Mouse (Mus musculus) midbrain, embryonic 13.5 days (tissue): Measurements from ENCODE around the gene Cdk12. TPM values are rescaled to one million over a fixed set of nuclear protein-coding genes. Genes with fewer than 3 reads are reported as not detected.
A peak's percentile ranks its signal among the peaks of the same experiment; 100 is the strongest.

Experiments
- ATAC-seq: fragments of 200-750 bp; cut with Nextera tagmentation; 2 replicates; pipeline ENCODE4 v1.8.0; 2017; ENCODE audit warnings: mild to moderate bottlenecking, moderate TSS enrichment, moderate library complexity
- H3K27ac ChIP-seq: fragments of 300-500 bp; sonication (generic); 2 replicates; pipeline ENCODE4 v1.5.1; 2015; ENCODE audit warnings: inconsistent platforms, mild to moderate bottlenecking, moderate library complexity
- H3K27me3 ChIP-seq: fragments of 300-500 bp; sonication (generic); 2 replicates; pipeline ENCODE4 v1.6.1; 2015; ENCODE audit warnings: mild to moderate bottlenecking, inconsistent platforms
- H3K36me3 ChIP-seq: fragments of 300-500 bp; sonication (generic); 2 replicates; pipeline ENCODE4 v1.6.1; 2015; ENCODE audit warnings: mild to moderate bottlenecking, inconsistent platforms
- H3K4me1 ChIP-seq: fragments of 300-500 bp; sonication (generic); replicated peaks from 2 replicates; pipeline ENCODE4 v1.6.1; 2015; ENCODE audit warnings: inconsistent platforms
- H3K4me2 ChIP-seq: fragments of 300-500 bp; sonication (generic); replicated peaks from 2 replicates; pipeline ENCODE4 v1.6.1; 2015; ENCODE audit warnings: moderate library complexity, mild to moderate bottlenecking, inconsistent platforms
- H3K4me3 ChIP-seq: fragments of 300-500 bp; sonication (generic); replicated peaks from 2 replicates; pipeline ENCODE4 v1.5.1; 2015; ENCODE audit warnings: mild to moderate bottlenecking, inconsistent platforms
- H3K9ac ChIP-seq: fragments of 300-500 bp; sonication (generic); replicated peaks from 2 replicates; pipeline ENCODE4 v1.6.1; 2015; ENCODE audit warnings: mild to moderate bottlenecking, inconsistent platforms
- H3K9me3 ChIP-seq: fragments of 300-500 bp; sonication (generic); 2 replicates; pipeline ENCODE4 v1.6.1; 2016; ENCODE audit warnings: mild to moderate bottlenecking, inconsistent platforms
- WGBS: fragments of 180-500 bp; shearing (Covaris S2); methylation state at CpG from one replicate; pipeline ENCODE4 v1.1.7; 2015; 5-methylcytosine and 5-hydroxymethylcytosine counted together
- polyA plus RNA-seq: library from polyadenylated mRNA; unstranded; fragments of >200 nt; fragmentation: Nextera tagmentation; extraction: Ambion mirVana; gene quantifications from 2 replicates; pipeline ENCODE4 v1.2.1, GENCODE M21; 2015

Cdk12 gene
- polyA plus RNA-seq, 1 experiment from 2014 or later = 12.9 TPM

GRCm38 (mm10) chr11:98265891-98266290 lies 63.0 kb downstream of the Cdk12 start:
- WGBS = 67% methylated on average over 5 of the region's 5 CpGs
- Histone ChIP-seq H3K4me2 (no peak overlapping the region), H3K4me1 (peaks cover 16% of the 10 kb centered on the region), H3K4me3 (no peak overlapping the region), H3K27ac (0 out of 2 replicates have a peak overlapping the region, but pooled peaks have one; percentile 25), H3K9ac (no peak overlapping the region; the same call in 1 of the 2 replicates), H3K27me3 (no peaks in the 10 kb centered on the region), H3K9me3 (no peaks in the 10 kb centered on the region), H3K36me3 (peaks cover 63% of the 10 kb centered on the region)
- 0 out of 2 replicates have a peak, but pooled peaks have one; percentile 30 for ATAC-seq

DNA sequence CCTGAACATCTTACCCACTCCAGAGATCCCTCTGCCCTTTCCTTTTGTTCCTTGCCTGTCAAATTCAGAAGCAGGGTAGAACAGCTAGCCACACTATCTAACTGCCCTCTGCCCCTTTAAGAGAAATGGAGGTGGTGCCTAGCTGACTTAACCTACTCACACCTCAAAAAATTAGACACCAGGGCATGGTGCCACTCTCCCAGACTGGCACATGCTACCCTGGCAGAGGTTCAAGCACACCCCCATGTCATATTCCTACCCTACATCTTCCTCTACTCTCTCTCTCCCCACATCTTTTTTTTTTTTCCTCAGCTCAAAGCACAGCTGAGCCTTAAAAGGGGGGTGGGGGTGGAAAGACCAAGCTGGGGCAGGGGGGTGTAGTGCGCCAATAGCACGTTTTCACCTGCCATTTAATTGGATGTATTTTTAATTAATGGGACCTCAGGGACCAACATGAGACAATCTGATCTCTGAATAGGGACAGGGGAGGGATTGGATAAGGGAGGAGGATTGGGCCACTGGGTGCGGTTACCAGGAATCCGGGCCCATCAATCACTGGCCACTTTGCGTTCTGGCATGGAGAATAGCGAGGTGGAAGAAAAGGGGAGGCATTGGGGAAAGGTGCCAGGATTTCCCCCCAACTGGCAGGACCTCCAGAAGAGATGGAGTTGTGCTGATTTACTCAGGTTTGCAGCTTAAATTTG lies 64.0 kb downstream of the Cdk12 start:
- H3K27ac ChIP-seq = peak overlapping the region; percentile 25; the same call in 1 of the 2 replicates
- peaks cover 16% of the 10 kb centered on the region for H3K4me1 ChIP-seq
- no peaks in the 10 kb centered on the region for H3K27me3 ChIP-seq
- no peak overlapping the region for H3K4me3 ChIP-seq
- 75% methylated on average over 6 of the region's 6 CpGs for WGBS
- no peak overlapping the region for H3K9ac ChIP-seq
- H3K36me3 ChIP-seq = peaks cover 73% of the 10 kb centered on the region
- H3K4me2 ChIP-seq = no peak overlapping the region
- H3K9me3 ChIP-seq = no peaks in the 10 kb centered on the region
- ATAC-seq = no peak

DNA sequence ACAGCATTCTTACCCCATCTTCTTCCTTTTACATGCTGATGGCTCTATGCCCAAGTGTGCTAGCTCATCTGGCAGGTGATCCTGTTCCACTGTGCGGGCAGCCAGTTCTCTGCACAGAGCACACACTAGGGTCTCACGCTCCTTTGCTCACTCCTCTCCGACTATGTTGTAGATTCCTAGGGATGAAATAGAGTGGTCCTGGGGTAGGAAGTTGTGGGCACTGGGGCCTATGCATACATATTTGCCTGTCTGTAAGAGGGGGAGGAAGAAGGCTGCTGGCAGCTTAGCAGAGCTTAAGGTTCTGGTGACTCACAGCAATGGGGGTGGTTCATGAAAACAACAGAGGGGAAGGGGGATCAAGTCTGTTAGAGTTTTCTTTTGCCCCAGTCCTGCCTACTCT lies 67.2 kb downstream of the Cdk12 start:
- no peak for ATAC-seq
- peaks cover 88% of the 10 kb centered on the region for H3K36me3 ChIP-seq
- H3K4me1 ChIP-seq = peaks cover 16% of the 10 kb centered on the region
- no peak overlapping the region for H3K4me2 ChIP-seq
- no peak overlapping the region for H3K27ac ChIP-seq
- no peaks in the 10 kb centered on the region for H3K27me3 ChIP-seq
- no peak overlapping the region for H3K9ac ChIP-seq
- no peaks in the 10 kb centered on the region for H3K9me3 ChIP-seq
- H3K4me3 ChIP-seq = no peak overlapping the region
- 92% methylated on average over 3 of the region's 3 CpGs for WGBS

GRCm38 (mm10) chr11:98270466-98270865 lies 67.6 kb downstream of the Cdk12 start:
- no peaks in the 10 kb centered on the region for H3K27me3 ChIP-seq
- no peak overlapping the region for H3K4me3 ChIP-seq
- H3K4me2 ChIP-seq = no peak overlapping the region
- H3K27ac ChIP-seq = no peak overlapping the region
- H3K9me3 ChIP-seq = no peaks in the 10 kb centered on the region
- peaks cover 88% of the 10 kb centered on the region for H3K36me3 ChIP-seq
- no peak overlapping the region for H3K9ac ChIP-seq
- H3K4me1 ChIP-seq = peaks cover 12% of the 10 kb centered on the region
- ATAC-seq = no peak

GRCm38 (mm10) chr11:98283740-98284139 lies 80.9 kb downstream of the Cdk12 start:
- Histone ChIP-seq H3K27ac (peak overlapping the region; percentile 42; the same call in 1 of the 2 replicates), H3K9ac (no peak overlapping the region), H3K4me1 (peaks cover 31% of the 10 kb centered on the region), H3K4me2 (peak overlapping the region; percentile 50), H3K36me3 (peaks cover 12% of the 10 kb centered on the region), H3K9me3 (no peaks in the 10 kb centered on the region), H3K4me3 (no peak overlapping the region), H3K27me3 (no peaks in the 10 kb centered on the region)
- WGBS = 24% methylated on average over 9 of the region's 9 CpGs
- peak; percentile 80 for ATAC-seq

DNA sequence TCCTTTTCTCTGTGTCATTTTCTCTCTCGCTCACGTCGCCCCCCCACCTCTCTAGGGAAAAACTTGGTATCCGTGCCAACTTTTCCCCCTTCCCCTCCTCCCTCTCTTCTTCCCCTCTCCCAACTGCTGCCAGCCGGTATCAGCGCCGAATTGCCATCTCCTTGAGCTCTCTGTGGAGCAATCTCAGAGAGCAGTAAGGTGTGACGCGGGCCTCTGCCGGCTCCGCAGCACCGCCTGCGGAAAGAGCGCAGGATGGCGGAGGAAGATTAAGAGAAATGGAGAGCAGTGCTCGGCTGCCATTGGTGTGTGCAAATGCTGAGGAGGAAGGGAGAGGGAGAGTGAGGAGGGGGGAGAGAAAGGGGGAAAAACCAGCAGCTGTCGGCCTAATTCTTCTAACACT lies 81.4 kb downstream of the Cdk12 start:
- Histone ChIP-seq H3K36me3 (peaks cover 9% of the 10 kb centered on the region; the same call in 1 of the 2 replicates), H3K9ac (peak overlapping the region; percentile 44; the same call in 1 of the 2 replicates), H3K4me3 (peak overlapping the region; percentile 25), H3K4me1 (peaks cover 35% of the 10 kb centered on the region), H3K27me3 (no peaks in the 10 kb centered on the region), H3K9me3 (no peaks in the 10 kb centered on the region), H3K27ac (peak overlapping the region; percentile 76), H3K4me2 (peak overlapping the region; percentile 50)
- under 1% methylated on average over 14 of the region's 17 CpGs for WGBS
- peak; percentile 82 for ATAC-seq

DNA sequence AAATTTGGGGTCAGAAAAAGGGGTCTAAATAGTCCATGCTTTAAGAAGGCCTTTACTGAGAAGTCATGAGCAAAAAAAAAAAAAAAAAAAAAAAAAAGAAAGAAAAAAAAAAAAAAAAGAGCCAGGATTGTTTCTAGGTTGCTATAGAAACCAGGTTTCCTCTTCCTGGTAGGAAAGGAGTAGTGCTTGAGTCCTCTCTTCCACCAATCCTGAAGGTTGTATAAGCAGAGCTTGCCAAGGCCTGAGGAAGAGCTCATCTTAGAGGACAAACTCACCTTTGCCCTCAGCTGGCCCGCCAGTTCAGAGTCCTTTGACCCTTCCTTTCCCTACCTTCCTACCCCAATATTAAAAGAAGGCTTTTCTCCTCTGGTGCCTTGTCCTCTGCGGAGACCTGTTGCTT lies 82.5 kb downstream of the Cdk12 start:
- Histone ChIP-seq H3K27ac (no peak overlapping the region), H3K4me1 (peaks cover 47% of the 10 kb centered on the region), H3K36me3 (0 out of 2 replicates have a peak, but pooled peaks cover 3% of the 10 kb centered on the region), H3K4me3 (no peak overlapping the region), H3K9ac (no peak overlapping the region), H3K4me2 (no peak overlapping the region), H3K27me3 (no peaks in the 10 kb centered on the region), H3K9me3 (no peaks in the 10 kb centered on the region)
- no peak for ATAC-seq
- WGBS = 29% methylated on average over 2 of the region's 2 CpGs

DNA sequence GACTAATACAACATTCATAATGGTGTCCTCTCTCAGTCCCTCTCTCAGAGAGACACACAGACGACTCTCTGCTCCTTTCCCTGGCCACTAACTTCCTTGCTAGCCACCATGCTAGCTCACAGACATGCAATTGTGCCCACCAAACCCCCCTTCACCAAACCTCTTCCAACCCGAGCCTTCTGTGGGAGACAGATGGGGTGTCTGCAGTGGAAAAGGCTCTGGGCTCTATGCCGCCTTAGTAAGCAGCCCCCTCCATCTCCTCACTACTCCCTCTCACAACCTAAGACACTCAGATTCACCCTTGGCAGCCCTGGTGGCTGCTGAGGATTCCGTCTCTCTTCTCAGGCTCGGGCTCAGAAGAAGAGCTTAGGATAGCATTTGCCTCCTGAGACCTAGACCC lies 84.7 kb downstream of the Cdk12 start:
- Histone ChIP-seq H3K4me3 (no peak overlapping the region), H3K27ac (no peak overlapping the region), H3K4me1 (peaks cover 49% of the 10 kb centered on the region), H3K36me3 (no peaks in the 10 kb centered on the region), H3K27me3 (no peaks in the 10 kb centered on the region), H3K4me2 (no peak overlapping the region), H3K9me3 (no peaks in the 10 kb centered on the region), H3K9ac (no peak overlapping the region)
- ATAC-seq = no peak
- 58% methylated on average over 5 of the region's 5 CpGs for WGBS

GRCm38 (mm10) chr11:98287961-98288360 lies 85.1 kb downstream of the Cdk12 start:
- no peak for ATAC-seq
- H3K9me3 ChIP-seq = no peaks in the 10 kb centered on the region
- no peak overlapping the region for H3K4me2 ChIP-seq
- peaks cover 44% of the 10 kb centered on the region for H3K4me1 ChIP-seq
- no peaks in the 10 kb centered on the region for H3K27me3 ChIP-seq
- H3K27ac ChIP-seq = no peak overlapping the region
- no peak overlapping the region for H3K9ac ChIP-seq
- no peaks in the 10 kb centered on the region for H3K36me3 ChIP-seq
- WGBS = 53% methylated on average over 7 of the region's 7 CpGs
- H3K4me3 ChIP-seq = no peak overlapping the region

- Histone ChIP-seq H3K9me3 (no peaks in the 10 kb centered on the region), H3K4me1 (peaks cover 41% of the 10 kb centered on the region), H3K36me3 (no peaks in the 10 kb centered on the region), H3K9ac (no peak overlapping the region), H3K4me3 (no peak overlapping the region), H3K27ac (peak overlapping the region; percentile 53), H3K27me3 (no peaks in the 10 kb centered on the region), H3K4me2 (no peak overlapping the region)
- no peak for ATAC-seq
- WGBS = 51% methylated on average over 13 of the region's 13 CpGs
These were observed 87.0 kb downstream of the Cdk12 start for GRCm38 (mm10) chr11:98289873-98290272.

- no peak for ATAC-seq
- WGBS = 69% methylated on average over 2 of the region's 2 CpGs
- H3K27me3 ChIP-seq = peaks cover 8% of the 10 kb centered on the region
- H3K4me1 ChIP-seq = peaks cover 46% of the 10 kb centered on the region
- H3K4me2 ChIP-seq = no peak overlapping the region
- no peaks in the 10 kb centered on the region for H3K36me3 ChIP-seq
- H3K9ac ChIP-seq = no peak overlapping the region
- H3K9me3 ChIP-seq = no peaks in the 10 kb centered on the region
- H3K4me3 ChIP-seq = no peak overlapping the region
- H3K27ac ChIP-seq = no peak overlapping the region
These were observed 88.0 kb downstream of the Cdk12 start for GRCm38 (mm10) chr11:98290906-98291305.

DNA sequence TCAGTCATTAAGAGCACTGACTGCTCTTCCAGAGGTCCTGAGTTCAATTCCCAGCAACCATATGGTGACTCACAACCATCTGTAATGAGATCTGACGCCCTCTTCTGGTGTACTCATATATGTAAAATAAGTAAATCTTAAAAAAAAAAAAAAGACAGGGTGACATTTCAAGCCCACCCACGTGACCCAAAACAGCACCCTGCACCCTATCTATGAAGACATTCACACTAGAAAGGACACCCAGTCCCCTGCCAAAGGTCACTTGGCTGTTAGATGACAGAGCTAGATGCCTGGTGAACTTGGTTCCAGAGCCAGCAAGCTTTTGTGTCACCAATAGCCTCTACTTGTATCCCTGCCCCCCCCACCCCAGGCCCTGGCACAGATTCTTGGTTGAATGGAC lies 90.2 kb downstream of the Cdk12 start:
- 45% methylated on average over 2 of the region's 2 CpGs for WGBS
- Histone ChIP-seq H3K27me3 (peaks cover 25% of the 10 kb centered on the region), H3K27ac (no peak overlapping the region), H3K36me3 (no peaks in the 10 kb centered on the region), H3K9ac (no peak overlapping the region), H3K4me2 (no peak overlapping the region), H3K4me1 (peaks cover 56% of the 10 kb centered on the region), H3K9me3 (no peaks in the 10 kb centered on the region), H3K4me3 (no peak overlapping the region)
- ATAC-seq = no peak
